Mouse (Mus musculus) brown adipose tissue, adult 24 weeks (tissue): ENCODE results near the gene Crocc2. TPM values are rescaled to one million over a fixed set of nuclear protein-coding genes. Genes with fewer than 3 reads are reported as not detected.

Source experiments
- H3K27ac ChIP-seq: fragments of 200-500 bp; replicated peaks from 2 replicates; pipeline ENCODE4 v1.5.1; 2012; ENCODE audit warnings: low read depth, mild to moderate bottlenecking, low read length
- H3K4me1 ChIP-seq: fragments of 200-500 bp; 2 replicates; pipeline ENCODE4 v1.6.1; 2012; ENCODE audit warnings: low read length, mixed read lengths; ENCODE audit not compliant: control insufficient read depth, insufficient read depth, insufficient read length
- H3K4me3 ChIP-seq: fragments of 200-500 bp; 2 replicates; pipeline ENCODE4 v1.5.1; 2012; ENCODE audit warnings: low read depth, mild to moderate bottlenecking, low read length, moderate library complexity; ENCODE audit not compliant: insufficient read depth
- polyA plus RNA-seq: library from polyadenylated mRNA; stranded (reverse); fragments of >200 nt; gene quantifications from 2 replicates; pipeline ENCODE4 v1.2.4, GENCODE M21; 2012; ENCODE audit not compliant: missing spikeins, insufficient read depth, insufficient read length

Gene Crocc2
- polyA plus RNA-seq: not detected in 2 replicates

GRCm38 (mm10) chr1:93168295-93168775, at the start of gene Crocc2:
TSS of gene Crocc2 (plus strand) at chr1:93168725.
- H3K4me1 ChIP-seq: no peaks in the 10 kb centered on the region
- no peak within 1 kb of the TSS for H3K27ac ChIP-seq
- no peak within 1 kb of the TSS for H3K4me3 ChIP-seq

GRCm38 (mm10) chr1:93118816-93119215, 49.7 kb upstream of the Crocc2 start:
- H3K4me1 ChIP-seq: no peaks in the 10 kb centered on the region
- H3K27ac ChIP-seq: no peak overlapping the region
- H3K4me3 ChIP-seq: no peak overlapping the region

- Histone ChIP-seq H3K27ac (no peak overlapping the region), H3K4me1 (no peaks in the 10 kb centered on the region), H3K4me3 (no peak overlapping the region)
These were observed 45.2 kb upstream of the Crocc2 start for GRCm38 (mm10) chr1:93123179-93123854.

- Histone ChIP-seq H3K27ac (no peak overlapping the region; the same call in 1 of the 2 replicates), H3K4me3 (no peak overlapping the region), H3K4me1 (no peaks in the 10 kb centered on the region)
These were observed 44.5 kb upstream of the Crocc2 start for GRCm38 (mm10) chr1:93124066-93124465.

DNA sequence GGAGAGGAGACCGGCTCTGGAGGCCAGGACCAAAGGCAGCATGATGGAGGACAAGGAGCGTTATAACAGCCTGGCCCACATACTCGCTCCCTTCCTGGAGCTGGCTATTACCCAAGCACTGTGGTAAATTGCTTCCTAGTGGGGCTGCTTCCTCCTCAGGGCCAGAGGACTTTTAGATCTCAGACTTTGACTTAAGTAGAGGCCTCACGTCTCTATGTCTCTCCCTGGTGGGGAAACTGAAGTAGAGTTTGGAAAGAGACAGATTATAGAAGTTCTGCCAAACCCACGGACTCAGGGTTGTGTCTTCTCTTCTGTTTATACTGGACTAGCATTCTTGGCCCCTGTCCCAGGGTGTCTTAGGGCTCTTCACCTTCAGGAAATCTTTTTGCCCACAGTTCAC, 43.3 kb upstream of the Crocc2 start:
- Histone ChIP-seq H3K4me1 (no peaks in the 10 kb centered on the region), H3K27ac (no peak overlapping the region), H3K4me3 (no peak overlapping the region)

DNA sequence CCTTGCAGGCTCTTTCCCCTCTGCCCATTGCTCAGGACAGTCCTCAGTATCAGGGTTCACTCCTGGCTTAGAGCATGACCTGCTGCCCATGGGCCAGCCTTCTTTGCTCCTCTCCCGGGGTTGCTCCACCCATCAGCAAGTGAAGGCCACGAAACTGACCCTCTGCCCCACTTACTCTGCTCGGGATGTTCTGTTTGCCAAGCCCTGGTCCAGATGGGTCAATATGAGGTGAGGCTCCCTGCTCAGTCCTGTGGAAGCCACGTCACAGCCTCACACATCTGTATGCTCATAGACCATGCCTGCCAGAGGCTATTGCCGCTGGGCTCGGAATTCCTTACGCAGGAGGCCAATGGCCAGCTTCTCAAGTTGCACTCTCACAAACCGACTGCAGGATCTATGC, 40.3 kb upstream of the Crocc2 start:
- H3K4me1 ChIP-seq: no peaks in the 10 kb centered on the region
- H3K27ac ChIP-seq: no peak overlapping the region
- H3K4me3 ChIP-seq: no peak overlapping the region

- Histone ChIP-seq H3K27ac (no peak overlapping the region), H3K4me1 (no peaks in the 10 kb centered on the region), H3K4me3 (no peak overlapping the region)
These were observed 39.7 kb upstream of the Crocc2 start for GRCm38 (mm10) chr1:93128710-93129349.

DNA sequence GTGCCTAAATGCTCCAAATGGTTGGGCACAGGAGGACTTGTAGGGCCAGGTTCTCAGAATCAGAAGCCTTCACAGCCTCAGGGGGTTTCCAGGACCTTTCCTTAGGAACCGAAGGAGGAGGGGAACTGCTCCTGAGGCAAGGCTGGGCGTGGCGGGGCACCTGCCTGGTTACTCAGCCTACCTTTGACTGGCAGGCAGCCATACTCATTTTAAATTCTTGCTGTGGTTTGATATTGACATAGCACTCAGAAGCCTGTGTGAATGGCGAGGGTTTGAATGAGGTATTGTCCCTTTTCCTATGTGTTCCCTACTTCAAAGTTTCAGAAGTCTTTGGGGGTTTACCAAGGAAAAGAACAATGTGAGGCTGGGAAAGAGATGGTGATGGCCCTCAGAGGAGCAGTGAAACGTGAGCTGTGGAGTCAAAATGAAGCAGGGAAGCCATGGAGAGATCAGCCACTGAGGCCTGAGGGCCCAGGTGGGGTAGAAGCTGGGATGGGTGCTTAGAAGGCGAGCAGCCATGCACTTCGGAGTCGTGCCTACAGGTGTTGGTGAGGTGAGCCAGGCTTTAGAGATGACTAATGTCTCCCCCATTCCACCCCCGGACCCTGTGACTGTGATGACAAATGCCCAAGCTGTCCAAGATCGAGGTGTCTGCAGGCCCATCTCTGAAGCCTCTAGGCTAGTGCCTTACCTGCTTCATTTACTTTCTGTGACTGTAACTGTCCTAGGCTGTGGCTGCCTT, 38.1 kb upstream of the Crocc2 start:
- Histone ChIP-seq H3K27ac (no peak overlapping the region), H3K4me3 (no peak overlapping the region), H3K4me1 (no peaks in the 10 kb centered on the region)

- Histone ChIP-seq H3K4me3 (no peak overlapping the region), H3K27ac (no peak overlapping the region), H3K4me1 (no peaks in the 10 kb centered on the region)
These were observed 35.8 kb upstream of the Crocc2 start for GRCm38 (mm10) chr1:93132676-93133075.

DNA sequence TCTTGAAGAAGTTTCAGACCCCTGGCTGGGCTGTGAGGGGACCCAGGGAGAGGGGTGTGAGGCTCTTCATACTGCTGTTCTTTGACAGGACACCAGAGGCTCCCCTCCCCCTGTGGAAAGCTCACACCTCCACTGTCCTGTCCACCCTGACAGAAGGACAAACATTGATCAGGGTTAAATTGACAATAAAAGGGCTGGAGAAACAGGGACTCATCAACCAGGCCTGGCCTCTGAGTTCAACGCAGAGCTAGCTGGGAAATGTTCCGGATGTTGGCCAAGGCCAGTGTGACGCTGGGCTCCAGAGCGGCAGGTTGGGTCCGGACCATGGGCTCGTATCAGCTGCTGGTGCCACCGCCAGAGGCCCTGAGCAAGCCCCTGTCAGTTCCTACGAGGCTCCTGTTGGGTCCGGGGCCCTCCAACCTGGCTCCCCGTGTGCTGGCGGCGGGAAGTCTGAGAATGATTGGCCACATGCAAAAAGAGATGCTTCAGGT, 33.4 kb upstream of the Crocc2 start, which contains the start of gene Agxt:
Gene Agxt (plus strand): TSS at position 205 of the 491 bp plus-strand sequence.
- H3K4me3 ChIP-seq: no peak within 1 kb of the TSS
- H3K4me1 ChIP-seq: no peaks in the 10 kb centered on the region
- no peak within 1 kb of the TSS for H3K27ac ChIP-seq

GRCm38 (mm10) chr1:93138534-93138933, 30.0 kb upstream of the Crocc2 start:
- Histone ChIP-seq H3K4me3 (no peak overlapping the region), H3K4me1 (peaks cover 5% of the 10 kb centered on the region), H3K27ac (no peak overlapping the region)

DNA sequence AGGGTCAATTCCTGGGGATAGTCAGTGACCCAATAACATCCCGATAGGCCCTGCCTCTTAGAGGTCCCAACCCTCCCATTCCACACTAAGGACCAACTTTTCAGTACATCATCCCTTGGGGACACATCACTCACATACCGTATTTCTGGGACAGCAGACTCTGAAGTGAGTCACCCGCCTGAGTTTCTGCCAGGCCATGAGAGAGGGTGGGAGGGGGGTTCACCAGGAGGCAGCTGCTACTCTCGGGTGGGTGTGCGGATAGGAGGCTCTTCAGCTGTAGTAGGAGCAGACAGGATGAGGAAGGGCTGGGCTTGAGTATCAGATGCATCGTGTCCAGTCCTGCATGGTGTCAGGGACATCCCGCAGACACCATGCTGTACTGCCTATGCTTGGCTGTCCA, 28.8 kb upstream of the Crocc2 start:
- Histone ChIP-seq H3K27ac (no peak overlapping the region), H3K4me3 (no peak overlapping the region)

GRCm38 (mm10) chr1:93142871-93143270, 25.7 kb upstream of the Crocc2 start:
- Histone ChIP-seq H3K4me3 (no peak overlapping the region), H3K4me1 (peaks cover 5% of the 10 kb centered on the region), H3K27ac (no peak overlapping the region)

More for the DNA sequence above, 28.8 kb upstream of the Crocc2 start:
- peaks cover 5% of the 10 kb centered on the region for H3K4me1 ChIP-seq

DNA sequence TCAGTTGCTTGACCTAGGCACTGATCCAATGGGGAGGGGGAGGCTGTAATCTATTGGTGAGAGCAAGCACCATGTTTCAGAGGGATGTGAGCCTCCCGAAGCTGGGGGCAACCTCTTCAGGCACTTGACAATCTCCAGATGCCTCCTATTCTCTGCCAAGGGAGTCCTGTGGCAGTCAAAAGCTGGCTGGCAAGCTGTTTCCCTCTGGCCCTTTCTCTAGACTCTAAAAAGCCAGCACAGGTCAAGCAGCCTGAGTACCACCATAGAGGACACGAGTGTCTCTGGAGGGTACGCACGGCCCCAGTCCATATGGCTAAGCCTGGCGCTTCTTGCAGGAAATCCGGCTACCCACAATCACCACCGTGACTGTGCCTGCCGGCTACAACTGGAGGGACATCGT, 24.3 kb upstream of the Crocc2 start:
- Histone ChIP-seq H3K27ac (no peak overlapping the region), H3K4me3 (no peak overlapping the region), H3K4me1 (peaks cover 5% of the 10 kb centered on the region)
